In the genomic region with DNA sequence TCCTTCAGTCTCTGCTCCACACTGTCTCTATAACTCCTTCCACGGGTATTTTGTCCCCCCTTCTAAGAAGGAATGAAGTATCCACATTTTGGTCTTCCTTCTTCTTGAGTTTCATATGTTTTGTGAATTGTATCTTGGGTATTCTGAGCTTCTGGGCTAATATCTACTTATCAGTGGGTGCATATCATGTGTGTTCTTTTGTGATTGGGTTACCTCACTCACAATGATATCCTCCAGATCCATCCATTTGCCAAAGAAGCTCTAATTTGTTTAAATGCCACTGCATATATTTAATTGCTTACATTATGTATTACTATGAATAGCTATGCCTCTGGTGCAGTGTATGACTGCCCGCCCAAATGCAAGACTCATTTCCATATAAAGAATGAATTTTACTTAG, we compare ENCODE assay signal across 13 mouse cellular contexts. TPM values are rescaled to one million over a fixed set of nuclear protein-coding genes. Genes with fewer than 3 reads are reported as not detected.
"Had no signal": no experiment of that assay in that cellular context is flagged by ENCODE, and none has a peak within 500 bp of the region (broad histone marks: within the 10 kb centered on the region; RNA-seq: fewer than 3 reads in every experiment).

No protein-coding gene starts in this region.

RNA-seq across cellular contexts. Expression of a gene that starts 16.5 kb away (rescaled TPM):
- total RNA-seq: neutrophil, adult 5-6 weeks had no signal
- polyA plus RNA-seq: neural tube, embryonic 14.5 days; neural tube, embryonic 15.5 days; small intestine, adult 2 months; spleen, adult 2 months; stomach, embryonic 14.5 days; stomach, embryonic 15.5 days; stomach, embryonic 16.5 days; stomach, postnatal 0 days; testis, adult 2 months; thymus, adult 2 months; thymus, postnatal 0 days; urinary bladder, adult 2 months had no signal

RNA-seq across cellular contexts. Expression of a gene that starts 28.6 kb away (rescaled TPM):
- total RNA-seq: neutrophil, adult 5-6 weeks had no signal
- polyA plus RNA-seq: neural tube, embryonic 14.5 days; neural tube, embryonic 15.5 days; small intestine, adult 2 months; spleen, adult 2 months; stomach, embryonic 14.5 days; stomach, embryonic 15.5 days; stomach, embryonic 16.5 days; stomach, postnatal 0 days; testis, adult 2 months; thymus, adult 2 months; thymus, postnatal 0 days; urinary bladder, adult 2 months had no signal

RNA-seq across cellular contexts. Expression of a gene that starts 32.2 kb away (rescaled TPM):
- total RNA-seq: neutrophil, adult 5-6 weeks had no signal
- polyA plus RNA-seq: neural tube, embryonic 14.5 days; neural tube, embryonic 15.5 days; small intestine, adult 2 months; spleen, adult 2 months; stomach, embryonic 14.5 days; stomach, embryonic 15.5 days; stomach, embryonic 16.5 days; stomach, postnatal 0 days; testis, adult 2 months; thymus, adult 2 months; thymus, postnatal 0 days; urinary bladder, adult 2 months had no signal
